Mouse (Mus musculus) ES-E14 (cell line): Measurements from ENCODE around the gene Aif1. TPM values are rescaled to one million over a fixed set of nuclear protein-coding genes. Genes with fewer than 3 reads are reported as not detected.

Source experiments
- DNase-seq: peaks from one replicate; pipeline ENCODE4 v3.0.0-alpha.2; 2013; ENCODE audit warnings: low read depth, low spot score
- H3K27ac ChIP-seq: 2 replicates; pipeline ENCODE4 v1.5.1; 2012; ENCODE audit warnings: low read depth, mild to moderate bottlenecking, low read length, moderate library complexity, mixed read lengths; ENCODE audit not compliant: poor library complexity, insufficient read depth, severe bottlenecking
- H3K36me3 ChIP-seq: 2 replicates; pipeline ENCODE4 v1.6.1; 2012; ENCODE audit warnings: mild to moderate bottlenecking, low read length, moderate library complexity, mixed read lengths; ENCODE audit not compliant: control insufficient read depth, poor library complexity, insufficient read depth, severe bottlenecking
- H3K4me1 ChIP-seq, 2 experiments: fragments of 150-350 bp in 1 of 2; sonication (generic) in 1 of 2; 2 replicates each; pipeline ENCODE4 v1.6.1; 2012; ENCODE audit warnings: low read length in 2 of 2, mild to moderate bottlenecking in 1 of 2, mixed read lengths in 1 of 2; ENCODE audit not compliant: control insufficient read depth in 2 of 2, insufficient read depth in 2 of 2, poor library complexity in 1 of 2
- H3K4me3 ChIP-seq, 2 experiments: fragments of 150-350 bp in 1 of 2; sonication (generic) in 1 of 2; 2 replicates each; pipeline ENCODE4 v1.5.1; 2012; ENCODE audit warnings: low read length in 2 of 2, low read depth in 1 of 2, mild to moderate bottlenecking in 1 of 2, mixed read lengths in 1 of 2; ENCODE audit not compliant: insufficient read depth in 1 of 2, poor library complexity in 1 of 2, severe bottlenecking in 1 of 2
- H3K9ac ChIP-seq: 2 replicates; pipeline ENCODE4 v1.6.1; 2012; ENCODE audit warnings: low read depth, mild to moderate bottlenecking, low read length, mixed read lengths; ENCODE audit not compliant: poor library complexity, insufficient read depth, severe bottlenecking
- H3K9me3 ChIP-seq: fragments of 150-350 bp; sonication (generic); 2 replicates; pipeline ENCODE4 v1.6.1; 2012; ENCODE audit warnings: low read depth, mild to moderate bottlenecking, low read length; ENCODE audit not compliant: control insufficient read depth, insufficient read depth
- CHD2 ChIP-seq: IDR thresholded peaks from 2 replicates; pipeline ENCODE4 v1.6.1; 2014; ENCODE audit warnings: mild to moderate bottlenecking, low read depth, low read length, inconsistent platforms
- HCFC1 ChIP-seq: IDR thresholded peaks from 2 replicates; pipeline ENCODE4 v1.6.1; 2012; ENCODE audit warnings: low read length, inconsistent platforms, borderline replicate concordance; ENCODE audit not compliant: insufficient read depth
- MAFK ChIP-seq: IDR thresholded peaks from 2 replicates; pipeline ENCODE4 v1.6.1; 2014; ENCODE audit warnings: mild to moderate bottlenecking, low read depth, low read length, inconsistent platforms; ENCODE audit not compliant: insufficient read depth
- ZC3H11A ChIP-seq: IDR thresholded peaks from 2 replicates; pipeline ENCODE4 v1.6.1; 2012; ENCODE audit warnings: low read depth, mild to moderate bottlenecking, inconsistent platforms, low read length, borderline replicate concordance
- ZNF384 ChIP-seq: IDR thresholded peaks from 2 replicates; pipeline ENCODE4 v1.6.1; 2012; ENCODE audit warnings: low read depth, low read length, inconsistent platforms
- in situ Hi-C, 2 experiments: fragments of 600-800 bp; cut with MboI; formaldehyde crosslinking; loops; one replicate each; pipeline ENCODE4 v1.15.1; 2025; ENCODE audit warnings: low sequenced_read_pairs in 2 of 2, inconsistent platforms in 1 of 2; ENCODE audit not compliant: unreplicated experiment in 2 of 2
- total RNA-seq: library from RNA; depleted of rRNA; stranded (reverse); fragments of 300-350 nt; gene quantifications from 2 replicates; pipeline ENCODE4 v1.2.3, GENCODE M21; 2012

Gene Aif1
- total RNA-seq, 1 experiment: not detected

- TF ChIP-seq ZC3H11A (no peak), ZNF384 (no peak), CHD2 (peak; percentile 40; the same call in 1 of the 2 replicates)
- DNase-seq: peak; percentile 60
- Histone ChIP-seq H3K4me3 (peak overlapping the region; percentile 68 to 95), H3K36me3 (peaks cover 23% of the 10 kb centered on the region), H3K9me3 (no peaks in the 10 kb centered on the region), H3K4me1 (peaks cover 0 to 12% of the 10 kb centered on the region in 2 experiments; a peak in 2 of 4 replicates), H3K27ac (peak overlapping the region; percentile 94), H3K9ac (peak overlapping the region; percentile 98)
- in situ Hi-C loops: no loop called here
Measured at GRCm38 (mm10) chr17:35135591-35136320, 40.1 kb downstream of the Aif1 start.

GRCm38 (mm10) chr17:35134801-35135590 is 40.9 kb downstream of the Aif1 start, which contains the start of gene Bag6:
Gene Bag6, plus strand, starts transcription at chr17:35135178.
- Histone ChIP-seq H3K9ac (peak within 1 kb of the TSS; percentile 98), H3K36me3 (peaks cover 16% of the 10 kb centered on the region), H3K4me1 (peaks cover 0 to 9% of the 10 kb centered on the region in 2 experiments; a peak in 2 of 4 replicates), H3K9me3 (no peaks in the 10 kb centered on the region), H3K27ac (peak within 1 kb of the TSS; percentile 94), H3K4me3 (peak within 1 kb of the TSS; percentile 68 to 95)
- in situ Hi-C loops: no loop called here
- DNase-seq: peak; percentile 89
- TF ChIP-seq ZC3H11A: no peak
- TF ChIP-seq CHD2: no peak; the same call in 1 of the 2 replicates
- no peak for TF ChIP-seq ZNF384
- peak; percentile 83 for TF ChIP-seq HCFC1
- TF ChIP-seq MAFK: no peak

- H3K36me3 ChIP-seq: peaks cover 4% of the 10 kb centered on the region
- in situ Hi-C loops: no loop called here
- no peak overlapping the region for H3K4me3 ChIP-seq
Measured at GRCm38 (mm10) chr17:35133517-35133916, 42.4 kb downstream of the Aif1 start.

GRCm38 (mm10) chr17:35132174-35132560 is 43.7 kb downstream of the Aif1 start:
- Histone ChIP-seq H3K9ac (no peak overlapping the region), H3K36me3 (no peaks in the 10 kb centered on the region), H3K9me3 (no peaks in the 10 kb centered on the region), H3K4me3 (no peak overlapping the region), H3K4me1 (peaks cover 0 to 4% of the 10 kb centered on the region in 2 experiments; a peak in 2 of 4 replicates), H3K27ac (no peak overlapping the region)
- in situ Hi-C loops: no loop called here
- no peak for TF ChIP-seq HCFC1
- no peak for TF ChIP-seq ZC3H11A
- TF ChIP-seq ZNF384: no peak
- TF ChIP-seq MAFK: no peak
- no peak for TF ChIP-seq CHD2
- no peak for DNase-seq

More at GRCm38 (mm10) chr17:35133517-35133916, 42.4 kb downstream of the Aif1 start:
- Histone ChIP-seq H3K27ac (no peak overlapping the region), H3K9me3 (no peaks in the 10 kb centered on the region), H3K9ac (no peak overlapping the region; the same call in 1 of the 2 replicates), H3K4me1 (peaks cover 0 to 7% of the 10 kb centered on the region in 2 experiments; a peak in 2 of 4 replicates)
- TF ChIP-seq ZC3H11A (no peak), CHD2 (no peak), HCFC1 (no peak), MAFK (no peak), ZNF384 (no peak)
- no peak for DNase-seq
